Mouse (Mus musculus): ENCODE measurements around the gene Nrp2. TPM values are rescaled to one million over a fixed set of nuclear protein-coding genes. Genes with fewer than 3 reads are reported as not detected.

Nrp2 gene
- polyA plus RNA-seq, 1 experiment from 2014 or later = 10.5 TPM

DNA sequence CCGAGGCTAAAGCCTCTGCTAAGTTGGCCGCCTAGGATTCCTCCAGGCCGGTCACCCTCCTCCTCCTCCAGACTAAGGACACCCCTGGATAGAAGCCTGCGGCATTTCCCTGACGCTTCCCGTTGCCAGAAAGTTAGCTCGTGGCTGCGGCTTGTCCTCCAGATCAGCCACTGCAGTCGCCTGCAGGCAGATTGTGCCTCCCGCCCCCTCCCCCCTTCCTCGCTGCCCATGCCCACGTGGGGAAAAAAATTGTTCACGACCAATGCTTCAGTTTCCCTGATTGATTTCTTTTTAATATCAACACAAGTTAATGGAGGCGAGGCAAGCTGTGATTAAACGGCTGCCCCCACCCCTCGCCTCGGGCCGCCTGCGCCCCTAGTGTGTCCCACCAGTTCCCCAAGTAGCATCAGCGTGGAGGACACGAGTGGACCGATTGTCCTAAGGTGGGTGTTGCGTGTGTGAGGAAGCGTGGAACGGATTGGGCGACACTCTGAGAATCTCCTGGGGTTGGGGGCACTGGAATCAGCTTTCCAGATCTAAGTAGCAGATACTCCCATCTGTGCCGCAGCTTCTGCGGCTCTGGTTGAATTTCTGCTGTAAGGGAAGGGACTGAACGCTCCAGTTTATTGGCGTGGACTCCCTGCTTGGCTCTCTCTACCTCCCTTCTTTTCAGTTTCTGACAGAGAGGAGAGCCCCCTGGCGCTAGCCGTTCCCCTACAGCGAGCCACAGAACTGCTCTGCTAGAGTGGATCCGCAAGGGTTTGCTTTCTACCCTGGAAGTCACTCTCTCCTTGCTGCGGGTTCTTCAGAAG, 4.2 kb downstream of the Nrp2 start:
- WGBS = under 1% methylated on average over 35 of the region's 35 CpGs
- Histone ChIP-seq H3K36me3 (replicated peaks) (no peaks in the 10 kb centered on the region), H3K27ac (peak overlapping the region; percentile 84), H3K27me3 (ENCODE audit: poor library complexity, severe bottlenecking) (peaks cover 94% of the 10 kb centered on the region), H3K9me3 (no peaks in the 10 kb centered on the region), H3K4me3 (peak overlapping the region; percentile 75), H3K4me1 (peaks cover 79% of the 10 kb centered on the region)
- peak; percentile 65 for DNase-seq (ENCODE audit: extremely low spot score, low spot score)

DNA sequence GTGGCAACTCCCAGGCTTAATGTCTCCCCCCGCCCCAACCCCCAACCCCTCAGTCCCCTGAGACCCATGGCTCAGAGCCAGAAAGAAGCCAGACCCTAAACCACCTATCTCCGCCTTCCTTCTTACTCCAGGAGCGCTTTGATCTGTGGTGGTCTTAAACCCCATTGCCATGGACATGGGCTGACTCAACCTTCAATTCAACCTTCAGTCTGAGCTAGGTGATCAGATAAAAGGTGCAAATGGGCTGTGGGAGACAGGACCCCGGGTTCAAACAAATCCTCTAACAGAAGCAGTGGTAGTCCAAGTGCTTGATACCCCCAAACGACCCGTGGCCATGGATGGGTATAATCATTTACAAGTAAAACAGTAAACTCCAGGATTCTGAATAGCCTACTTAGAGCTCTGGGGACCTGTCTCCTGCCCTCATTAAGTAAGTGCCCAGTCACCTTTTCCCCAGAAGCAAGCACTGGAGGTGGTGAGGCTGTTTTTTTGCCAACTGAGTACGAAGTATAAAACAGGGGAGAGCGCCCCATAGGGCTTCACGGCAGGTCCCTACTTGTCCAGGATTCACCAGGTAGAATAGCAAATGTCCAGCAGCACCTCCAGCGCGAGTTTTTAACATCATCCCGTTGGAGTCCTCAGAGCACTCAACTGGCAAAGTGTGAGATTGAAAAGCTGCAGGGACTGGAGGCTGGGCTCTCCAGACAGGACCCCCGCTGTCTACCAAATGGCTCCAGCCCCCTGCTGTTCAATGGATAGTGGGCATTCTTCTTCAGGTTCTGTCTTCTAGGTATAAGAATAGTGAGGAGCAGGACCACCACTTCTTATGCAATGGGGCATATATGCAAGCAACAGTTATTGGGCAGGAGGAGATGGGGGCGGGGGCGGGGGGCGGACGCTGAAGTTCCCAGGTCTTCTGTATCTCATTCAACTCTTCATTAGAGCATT, 5.1 kb downstream of the Nrp2 start:
- DNase-seq (ENCODE audit: extremely low spot score, low spot score) = no peak
- Histone ChIP-seq H3K27ac (no peak overlapping the region), H3K36me3 (replicated peaks) (no peaks in the 10 kb centered on the region), H3K4me1 (peaks cover 71% of the 10 kb centered on the region), H3K27me3 (ENCODE audit: poor library complexity, severe bottlenecking) (peaks cover 85% of the 10 kb centered on the region), H3K4me3 (peak overlapping the region; percentile 75), H3K9me3 (no peaks in the 10 kb centered on the region)
- 8% methylated on average over 17 of the region's 17 CpGs for WGBS

- Histone ChIP-seq H3K27me3 (ENCODE audit: poor library complexity, severe bottlenecking) (peaks cover 69% of the 10 kb centered on the region), H3K9me3 (no peaks in the 10 kb centered on the region), H3K4me1 (peaks cover 56% of the 10 kb centered on the region), H3K4me3 (no peak overlapping the region), H3K27ac (no peak overlapping the region), H3K36me3 (replicated peaks) (no peaks in the 10 kb centered on the region)
- DNase-seq (ENCODE audit: extremely low spot score, low spot score) = no peak
- 54% methylated on average over 5 of the region's 5 CpGs for WGBS
Observed at GRCm38 (mm10) chr1:62709770-62710335, 6.8 kb downstream of the Nrp2 start.

DNA sequence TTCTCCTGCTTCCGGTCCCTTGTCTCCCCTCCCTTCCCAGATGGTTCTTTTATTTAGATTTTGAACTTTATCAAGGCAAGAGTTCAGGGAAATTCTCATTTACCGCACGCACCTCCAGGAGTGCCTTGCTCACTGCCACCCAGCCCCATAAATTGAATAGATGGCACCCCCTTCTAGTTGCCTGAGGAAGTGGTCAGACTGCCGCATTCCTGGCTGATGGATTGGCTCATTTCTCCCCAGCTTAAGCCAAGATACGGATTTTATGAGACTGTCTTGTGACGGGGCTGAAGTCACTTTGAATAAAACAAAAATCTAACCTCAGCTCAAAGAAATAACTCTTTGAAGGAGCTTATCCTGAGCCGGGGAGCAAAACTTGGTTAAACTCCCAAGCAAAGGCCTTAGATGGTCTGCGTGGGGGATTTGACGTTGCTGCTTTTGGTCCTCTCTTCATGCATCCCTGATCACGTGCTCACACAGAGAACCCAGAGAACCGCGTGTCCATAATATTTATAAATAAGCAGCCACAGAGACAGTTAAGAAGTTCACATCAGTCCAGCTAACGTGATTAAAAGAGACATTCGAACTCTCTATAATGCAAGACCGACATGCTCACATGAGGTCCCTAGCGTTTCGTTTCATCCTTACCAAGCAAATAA, 10.1 kb downstream of the Nrp2 start:
- H3K4me1 ChIP-seq = peaks cover 50% of the 10 kb centered on the region
- no peak for DNase-seq (ENCODE audit: extremely low spot score, low spot score)
- 90% methylated on average over 17 of the region's 17 CpGs for WGBS

DNA sequence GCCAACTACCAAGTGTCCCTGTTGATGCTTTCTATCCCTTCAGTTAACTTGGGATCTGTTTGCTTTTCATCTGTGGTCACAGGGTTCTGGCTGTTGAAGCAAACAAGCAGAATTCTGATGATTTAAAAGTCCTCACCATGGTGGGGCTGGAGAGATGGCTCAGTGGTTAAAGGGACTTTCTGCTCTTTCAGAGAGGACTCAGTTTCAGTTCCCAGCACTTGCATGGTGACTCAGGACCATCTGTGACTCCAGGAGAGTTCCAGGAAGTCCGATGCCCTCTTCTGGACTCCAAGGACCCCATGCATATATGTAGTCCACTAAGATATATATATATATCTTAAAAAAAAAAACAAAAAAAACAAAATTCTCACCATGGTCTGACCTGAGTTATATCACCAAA, 11.9 kb downstream of the Nrp2 start:
- Histone ChIP-seq H3K9me3 (no peaks in the 10 kb centered on the region), H3K4me1 (peaks cover 44% of the 10 kb centered on the region), H3K27ac (no peak overlapping the region), H3K27me3 (ENCODE audit: poor library complexity, severe bottlenecking) (peaks cover 60% of the 10 kb centered on the region), H3K4me3 (no peak overlapping the region), H3K36me3 (replicated peaks) (no peaks in the 10 kb centered on the region)
- WGBS = 88% methylated on average over 1 of the region's 1 CpGs
- DNase-seq (ENCODE audit: extremely low spot score, low spot score) = no peak

More for the DNA sequence above, 10.1 kb downstream of the Nrp2 start:
- Histone ChIP-seq H3K27ac (no peak overlapping the region), H3K27me3 (ENCODE audit: poor library complexity, severe bottlenecking) (peaks cover 60% of the 10 kb centered on the region), H3K36me3 (replicated peaks) (no peaks in the 10 kb centered on the region), H3K9me3 (no peaks in the 10 kb centered on the region), H3K4me3 (no peak overlapping the region)

- no peak for DNase-seq (ENCODE audit: extremely low spot score, low spot score)
- H3K27ac ChIP-seq = no peak overlapping the region
- 50% methylated on average over 4 of the region's 4 CpGs for WGBS
- H3K9me3 ChIP-seq = no peaks in the 10 kb centered on the region
- no peak overlapping the region for H3K4me3 ChIP-seq
- no peaks in the 10 kb centered on the region for H3K36me3 ChIP-seq (replicated peaks)
- peaks cover 60% of the 10 kb centered on the region for H3K27me3 ChIP-seq (ENCODE audit: poor library complexity, severe bottlenecking)
- peaks cover 44% of the 10 kb centered on the region for H3K4me1 ChIP-seq
Observed at GRCm38 (mm10) chr1:62715692-62716091, 12.6 kb downstream of the Nrp2 start.

GRCm38 (mm10) chr1:62716836-62717478, 13.9 kb downstream of the Nrp2 start:
- peak overlapping the region; percentile 62 for H3K27ac ChIP-seq
- peaks cover 54% of the 10 kb centered on the region for H3K4me1 ChIP-seq

DNA sequence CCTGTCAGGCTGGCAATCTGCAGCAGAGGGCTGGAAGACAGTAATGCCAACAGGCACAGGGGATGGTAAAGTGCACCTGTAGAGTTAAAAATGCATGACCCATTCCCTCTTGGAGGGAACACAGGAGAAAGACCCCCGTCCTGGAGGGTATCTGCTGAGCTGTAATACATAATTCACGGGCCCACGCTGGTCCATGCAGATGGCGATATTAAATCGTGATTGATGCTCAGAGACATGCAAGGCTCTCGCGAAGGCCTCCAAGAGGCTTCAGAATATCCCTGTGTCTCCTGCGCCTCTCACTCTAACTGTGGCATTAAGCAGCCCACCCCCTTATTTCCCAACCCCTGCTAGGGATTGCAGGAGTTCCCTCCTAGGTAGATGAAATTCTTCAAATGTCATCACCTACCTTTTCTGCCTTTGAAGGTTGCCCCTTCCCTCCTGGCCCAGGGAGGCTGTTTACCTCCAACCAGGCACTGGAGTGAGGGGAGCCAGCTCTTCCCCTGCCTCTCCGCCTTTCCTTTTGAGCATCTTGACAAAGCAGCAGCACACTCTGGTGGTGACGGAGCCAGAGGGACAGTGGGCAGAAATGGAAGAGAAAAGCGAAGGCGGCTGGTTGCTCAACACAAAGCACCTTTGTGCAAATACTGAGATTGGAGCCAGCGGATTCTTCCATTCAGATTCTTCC, 14.6 kb downstream of the Nrp2 start:
- Histone ChIP-seq H3K27ac (peak overlapping the region; percentile 62; the same call in 1 of the 2 replicates), H3K4me3 (no peak overlapping the region), H3K4me1 (peaks cover 54% of the 10 kb centered on the region), H3K27me3 (ENCODE audit: poor library complexity, severe bottlenecking) (peaks cover 49% of the 10 kb centered on the region), H3K36me3 (replicated peaks) (peaks cover 3% of the 10 kb centered on the region; the same call in 1 of the 2 replicates), H3K9me3 (no peaks in the 10 kb centered on the region)
- 45% methylated on average over 13 of the region's 13 CpGs for WGBS
- peak; percentile 42 for DNase-seq (ENCODE audit: extremely low spot score, low spot score)

More at GRCm38 (mm10) chr1:62716836-62717478, 13.9 kb downstream of the Nrp2 start:
- Histone ChIP-seq H3K4me3 (no peak overlapping the region), H3K9me3 (no peaks in the 10 kb centered on the region), H3K27me3 (ENCODE audit: poor library complexity, severe bottlenecking) (peaks cover 49% of the 10 kb centered on the region), H3K36me3 (replicated peaks) (no peaks in the 10 kb centered on the region)
- DNase-seq (ENCODE audit: extremely low spot score, low spot score) = no peak
- WGBS = 21% methylated on average over 10 of the region's 10 CpGs

DNA sequence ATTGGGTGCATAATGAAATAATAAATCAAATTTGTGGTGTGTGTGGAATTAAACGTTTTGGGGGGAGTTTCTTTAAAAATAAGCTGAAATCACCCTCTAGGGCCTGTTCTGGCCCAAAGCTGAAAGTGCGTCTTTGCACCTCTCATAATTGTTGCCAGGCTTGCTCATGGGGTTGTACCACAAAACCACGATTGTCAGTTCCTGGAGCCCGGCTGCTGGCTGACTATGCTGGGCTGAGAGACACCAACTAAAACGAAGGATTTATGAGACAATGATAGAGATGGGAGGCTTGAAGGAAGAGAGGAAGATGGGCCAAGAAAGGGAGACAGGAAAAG, 15.1 kb downstream of the Nrp2 start:
- Histone ChIP-seq H3K36me3 (replicated peaks) (peaks cover 5% of the 10 kb centered on the region; the same call in 1 of the 2 replicates), H3K9me3 (no peaks in the 10 kb centered on the region), H3K27ac (no peak overlapping the region), H3K4me1 (peaks cover 54% of the 10 kb centered on the region), H3K4me3 (no peak overlapping the region), H3K27me3 (ENCODE audit: poor library complexity, severe bottlenecking) (peaks cover 49% of the 10 kb centered on the region)
- DNase-seq (ENCODE audit: extremely low spot score, low spot score) = no peak
- 52% methylated on average over 5 of the region's 5 CpGs for WGBS

GRCm38 (mm10) chr1:62718750-62719149, 15.7 kb downstream of the Nrp2 start:
- H3K4me1 ChIP-seq = peaks cover 54% of the 10 kb centered on the region
- 76% methylated on average over 8 of the region's 8 CpGs for WGBS

GRCm38 (mm10) chr1:62719770-62720169, 16.7 kb downstream of the Nrp2 start:
- Histone ChIP-seq H3K27me3 (ENCODE audit: poor library complexity, severe bottlenecking) (peaks cover 49% of the 10 kb centered on the region), H3K27ac (peak overlapping the region; percentile 30; the same call in 1 of the 2 replicates), H3K4me3 (no peak overlapping the region), H3K9me3 (no peaks in the 10 kb centered on the region), H3K4me1 (peaks cover 54% of the 10 kb centered on the region), H3K36me3 (replicated peaks) (peaks cover 8% of the 10 kb centered on the region; the same call in 1 of the 2 replicates)
- WGBS = 93% methylated on average over 6 of the region's 6 CpGs
- no peak for DNase-seq (ENCODE audit: extremely low spot score, low spot score)

More at GRCm38 (mm10) chr1:62718750-62719149, 15.7 kb downstream of the Nrp2 start:
- H3K9me3 ChIP-seq = no peaks in the 10 kb centered on the region
- no peak for DNase-seq (ENCODE audit: extremely low spot score, low spot score)
- peaks cover 49% of the 10 kb centered on the region for H3K27me3 ChIP-seq (ENCODE audit: poor library complexity, severe bottlenecking)
- peaks cover 8% of the 10 kb centered on the region; the same call in 1 of the 2 replicates for H3K36me3 ChIP-seq (replicated peaks)
- no peak overlapping the region for H3K4me3 ChIP-seq
- H3K27ac ChIP-seq = no peak overlapping the region

All from forebrain, embryonic 10.5 days (tissue).